Comparison of ENCODE assay signal across 8 mouse cellular contexts in genomic region chr11:69365722-69366121, GRCm38 (mm10). TPM values are rescaled to one million over a fixed set of nuclear protein-coding genes. Genes with fewer than 3 reads are reported as not detected.
DNase-seq lines count a peak whose midpoint lies in the region; ATAC-seq and TF ChIP-seq lines count a peak whose summit lies in the region.

No protein-coding gene starts in this region.

- peak overlapping the region; percentile 69 for H3K4me2 ChIP-seq in embryonic facial prominence, embryonic 11.5 days (ENCODE audit: low read depth, low read length)
- peak overlapping the region; percentile 91 for H3K4me2 ChIP-seq in intestine, embryonic 15.5 days (replicated peaks)
- H3K4me2 ChIP-seq in midbrain, embryonic 16.5 days (ENCODE audit: low read length) = peak overlapping the region; percentile 96

- ATAC-seq in embryonic facial prominence, embryonic 11.5 days (replicated peaks; ENCODE audit: insufficient number of reproducible peaks, low FRiP score, low TSS enrichment, low read depth) = no peak
- ATAC-seq in intestine, embryonic 15.5 days = peak; percentile 18
- ATAC-seq in midbrain, embryonic 16.5 days = peak; percentile 29

- H3K9me3 ChIP-seq in embryonic facial prominence, embryonic 11.5 days (replicated peaks; ENCODE audit: control insufficient read depth, low read length) = no peaks in the 10 kb centered on the region
- H3K9me3 ChIP-seq in intestine, embryonic 15.5 days = no peaks in the 10 kb centered on the region
- H3K9me3 ChIP-seq in midbrain, embryonic 16.5 days (replicated peaks; ENCODE audit: control insufficient read depth, low read length, poor library complexity, severe bottlenecking) = no peaks in the 10 kb centered on the region

- H3K27me3 ChIP-seq in embryonic facial prominence, embryonic 11.5 days (ENCODE audit: control insufficient read depth, insufficient read depth, low read length) = no peaks in the 10 kb centered on the region
- no peaks in the 10 kb centered on the region for H3K27me3 ChIP-seq in intestine, embryonic 15.5 days (replicated peaks)
- no peaks in the 10 kb centered on the region for H3K27me3 ChIP-seq in midbrain, embryonic 16.5 days (ENCODE audit: control insufficient read depth, insufficient read depth, low read depth, low read length)

- H3K36me3 ChIP-seq in embryonic facial prominence, embryonic 11.5 days (replicated peaks; ENCODE audit: control insufficient read depth, insufficient read depth, low read depth, low read length) = peaks cover 15% of the 10 kb centered on the region
- peaks cover 13% of the 10 kb centered on the region for H3K36me3 ChIP-seq in intestine, embryonic 15.5 days
- peaks cover 25% of the 10 kb centered on the region for H3K36me3 ChIP-seq in midbrain, embryonic 16.5 days (ENCODE audit: control insufficient read depth, insufficient read depth, low read length)

- peaks cover 15% of the 10 kb centered on the region for H3K4me1 ChIP-seq in embryonic facial prominence, embryonic 11.5 days (ENCODE audit: control insufficient read depth, insufficient read depth, low read length)
- peaks cover 34% of the 10 kb centered on the region for H3K4me1 ChIP-seq in intestine, embryonic 15.5 days (replicated peaks)
- H3K4me1 ChIP-seq in midbrain, embryonic 16.5 days (ENCODE audit: control insufficient read depth, insufficient read depth, low read length) = peaks cover 23% of the 10 kb centered on the region

- 23% methylated on average over 6 of the region's 6 CpGs for WGBS in embryonic facial prominence, embryonic 11.5 days
- 13% methylated on average over 6 of the region's 6 CpGs for WGBS in intestine, embryonic 15.5 days
- WGBS in midbrain, embryonic 16.5 days = 18% methylated on average over 6 of the region's 6 CpGs

- peak overlapping the region; percentile 65 for H3K9ac ChIP-seq in embryonic facial prominence, embryonic 11.5 days (replicated peaks; ENCODE audit: low read length)
- peak overlapping the region; percentile 58 for H3K9ac ChIP-seq in intestine, embryonic 15.5 days
- H3K9ac ChIP-seq in midbrain, embryonic 16.5 days (ENCODE audit: low read depth, low read length) = peak overlapping the region; percentile 65

- peak overlapping the region; percentile 99 for H3K27ac ChIP-seq in layer of hippocampus, adult 2 months
- H3K27ac ChIP-seq in embryonic facial prominence, embryonic 11.5 days (replicated peaks; ENCODE audit: low read depth, low read length) = peak overlapping the region; percentile 96
- peak overlapping the region; percentile 97 for H3K27ac ChIP-seq in intestine, embryonic 15.5 days
- peak overlapping the region; percentile 100 for H3K27ac ChIP-seq in midbrain, embryonic 16.5 days (ENCODE audit: low read length)

- TF ChIP-seq CTCF in layer of hippocampus, adult 2 months (conservative IDR thresholded peaks at IDR 0.05) = no peak

- H3K4me3 ChIP-seq in layer of hippocampus, adult 2 months = peak overlapping the region; percentile 87
- peak overlapping the region; percentile 34 for H3K4me3 ChIP-seq in embryonic facial prominence, embryonic 11.5 days (ENCODE audit: low read depth, low read length)
- peak overlapping the region; percentile 37 for H3K4me3 ChIP-seq in intestine, embryonic 15.5 days (replicated peaks)
- H3K4me3 ChIP-seq in midbrain, embryonic 16.5 days (ENCODE audit: low read depth, low read length) = peak overlapping the region; percentile 92

- DNase-seq in layer of hippocampus, adult 2 months (ENCODE audit: low spot score in 2 of 2) = no peak
- DNase-seq in layer of hippocampus, postnatal 14 days (ENCODE audit: low spot score in 2 of 2) = no peak
- DNase-seq in embryonic facial prominence, embryonic 11.5 days (ENCODE audit: low spot score) = no peak
- no peak for DNase-seq in cerebellum, adult 18-20 months
- no peak for DNase-seq in thymus, postnatal 10 days (ENCODE audit: low spot score in 2 of 2)
- no peak for DNase-seq in adrenal gland, postnatal 14 days

RNA-seq across cellular contexts. Expression of gene Chd3, which starts 3.5 kb away (rescaled TPM):
- total RNA-seq in layer of hippocampus, adult 2 months (2021) = 100 to 1,000 TPM; 541 to 561 TPM
- total RNA-seq in layer of hippocampus, postnatal 14 days (2021) = 100 to 1,000 TPM; 519 to 534 TPM
- polyA plus RNA-seq in embryonic facial prominence, embryonic 11.5 days (2014; fragmentation: Nextera tagmentation; extraction: Ambion mirVana) = 48.0 and 52.1 TPM in 2 replicates
- 39.9 and 44.1 TPM in 2 replicates for polyA plus RNA-seq in intestine, embryonic 15.5 days (2015; fragmentation: Nextera tagmentation; extraction: Ambion mirVana)
- 82.8 and 86.1 TPM in 2 replicates for polyA plus RNA-seq in midbrain, embryonic 16.5 days (2015; fragmentation: Nextera tagmentation; extraction: Ambion mirVana)
- 109 and 118 TPM in 2 replicates for total RNA-seq in adrenal gland, postnatal 14 days (2021)

RNA-seq across cellular contexts. Expression of gene Rnf227, which starts 25.5 kb away (rescaled TPM):
- total RNA-seq in layer of hippocampus, adult 2 months (2021) = 100 to 1,000 TPM; 110 to 117 TPM
- 10 to 100 TPM; 71.7 to 76.9 TPM for total RNA-seq in layer of hippocampus, postnatal 14 days (2021)
- 23.7 and 25.2 TPM in 2 replicates for polyA plus RNA-seq in embryonic facial prominence, embryonic 11.5 days (2014; fragmentation: Nextera tagmentation; extraction: Ambion mirVana)
- 10.8 and 10.9 TPM in 2 replicates for polyA plus RNA-seq in intestine, embryonic 15.5 days (2015; fragmentation: Nextera tagmentation; extraction: Ambion mirVana)
- polyA plus RNA-seq in midbrain, embryonic 16.5 days (2015; fragmentation: Nextera tagmentation; extraction: Ambion mirVana) = 297 and 334 TPM in 2 replicates
- 4.1 and 5.4 TPM in 2 replicates for total RNA-seq in adrenal gland, postnatal 14 days (2021)

RNA-seq across cellular contexts. Expression of gene Naa38, which starts 29.6 kb away (rescaled TPM):
- 100 to 1,000 TPM; 109 to 127 TPM for total RNA-seq in layer of hippocampus, adult 2 months (2021)
- total RNA-seq in layer of hippocampus, postnatal 14 days (2021) = 100 to 1,000 TPM in 1 of 2 experiments, 10 to 100 TPM in 1; 99.3 to 111 TPM
- polyA plus RNA-seq in embryonic facial prominence, embryonic 11.5 days (2014; fragmentation: Nextera tagmentation; extraction: Ambion mirVana) = 123 and 135 TPM in 2 replicates
- polyA plus RNA-seq in intestine, embryonic 15.5 days (2015; fragmentation: Nextera tagmentation; extraction: Ambion mirVana) = 154 and 182 TPM in 2 replicates
- polyA plus RNA-seq in midbrain, embryonic 16.5 days (2015; fragmentation: Nextera tagmentation; extraction: Ambion mirVana) = 86.2 and 89.6 TPM in 2 replicates
- 124 and 137 TPM in 2 replicates for total RNA-seq in adrenal gland, postnatal 14 days (2021)

RNA-seq across cellular contexts. Expression of gene Cyb5d1, which starts 29.7 kb away (rescaled TPM):
- total RNA-seq in layer of hippocampus, adult 2 months (2021) = 10 to 100 TPM; 43.6 to 45.0 TPM
- total RNA-seq in layer of hippocampus, postnatal 14 days (2021) = 10 to 100 TPM; 36.0 to 39.7 TPM
- 33.3 TPM in 2 replicates for polyA plus RNA-seq in embryonic facial prominence, embryonic 11.5 days (2014; fragmentation: Nextera tagmentation; extraction: Ambion mirVana)
- 22.7 and 24.8 TPM in 2 replicates for polyA plus RNA-seq in intestine, embryonic 15.5 days (2015; fragmentation: Nextera tagmentation; extraction: Ambion mirVana)
- polyA plus RNA-seq in midbrain, embryonic 16.5 days (2015; fragmentation: Nextera tagmentation; extraction: Ambion mirVana) = 27.1 and 28.9 TPM in 2 replicates
- total RNA-seq in adrenal gland, postnatal 14 days (2021) = 34.2 and 42.6 TPM in 2 replicates

RNA-seq across cellular contexts. Expression of gene Tmem88, which starts 32.3 kb away (rescaled TPM):
- 1 to 10 TPM; 2.6 to 5.0 TPM for total RNA-seq in layer of hippocampus, adult 2 months (2021)
- total RNA-seq in layer of hippocampus, postnatal 14 days (2021) = 1 to 10 TPM; 2.1 to 2.3 TPM
- 13.6 and 18.1 TPM in 2 replicates for polyA plus RNA-seq in embryonic facial prominence, embryonic 11.5 days (2014; fragmentation: Nextera tagmentation; extraction: Ambion mirVana)
- polyA plus RNA-seq in intestine, embryonic 15.5 days (2015; fragmentation: Nextera tagmentation; extraction: Ambion mirVana) = 30.7 and 32.1 TPM in 2 replicates
- 5.2 and 5.9 TPM in 2 replicates for polyA plus RNA-seq in midbrain, embryonic 16.5 days (2015; fragmentation: Nextera tagmentation; extraction: Ambion mirVana)
- total RNA-seq in adrenal gland, postnatal 14 days (2021) = 29.5 and 30.2 TPM in 2 replicates

Comparison
In these comparisons a context has a peak if more than half of its experiments do, and no peak if none do; other contexts are left out.
1. H3K4me3 ChIP-seq: peak in every context shown above with its lines; median percentile 92 in midbrain, embryonic 16.5 days; 87 in layer of hippocampus, adult 2 months; 37 in intestine, embryonic 15.5 days; 34 in embryonic facial prominence, embryonic 11.5 days.
2. RNA of gene Rnf227, which starts 25.5 kb away (total RNA-seq): 110 to 117 TPM in layer of hippocampus, adult 2 months and 71.7 to 76.9 TPM in layer of hippocampus, postnatal 14 days; 4.1 to 5.4 TPM in adrenal gland, postnatal 14 days; every median in the first group is over 10 times any median in the second.
3. Peak in every context shown above with its lines, with median percentiles within 50 percentile points of each other: H3K27ac ChIP-seq, H3K4me2 ChIP-seq and H3K9ac ChIP-seq.